Mouse (Mus musculus) cortical plate, adult 2 months (tissue): ENCODE results near the gene Foxp1. TPM values are rescaled to one million over a fixed set of nuclear protein-coding genes. Genes with fewer than 3 reads are reported as not detected.

ENCODE experiments used
- H3K27ac ChIP-seq: fragments of 200-500 bp; 2 replicates; pipeline ENCODE4 v1.5.1; 2012; ENCODE audit warnings: low read length, control low read depth, inconsistent platforms; ENCODE audit not compliant: insufficient read depth
- H3K4me1 ChIP-seq: fragments of 200-500 bp; 2 replicates; pipeline ENCODE4 v1.6.1; 2011; ENCODE audit warnings: low read length; ENCODE audit not compliant: control insufficient read depth, insufficient read depth
- H3K4me3 ChIP-seq: fragments of 200-500 bp; 2 replicates; pipeline ENCODE4 v1.5.1; 2011; ENCODE audit warnings: mild to moderate bottlenecking, low read length, control low read depth; ENCODE audit not compliant: insufficient read depth
- CTCF ChIP-seq: fragments of 200-500 bp; IDR thresholded peaks from 2 replicates; pipeline ENCODE4 v1.5.1; 2011; ENCODE audit warnings: mild to moderate bottlenecking, control low read depth, low read length; ENCODE audit not compliant: insufficient read depth; ENCODE audit errors: extremely low read depth
- POLR2A ChIP-seq: fragments of 200-500 bp; IDR thresholded peaks from 2 replicates; pipeline ENCODE4 v1.6.1; 2011; ENCODE audit warnings: mild to moderate bottlenecking, low read length, control low read depth; ENCODE audit not compliant: insufficient read depth; ENCODE audit errors: extremely low read depth
- polyA plus RNA-seq: library from polyadenylated mRNA; depleted of rRNA; stranded (reverse); fragments of >200 nt; gene quantifications from 2 replicates; pipeline ENCODE4 v1.2.3, GENCODE M21; 2012

Foxp1 gene
- polyA plus RNA-seq, 1 experiment, result 99.2 TPM

DNA sequence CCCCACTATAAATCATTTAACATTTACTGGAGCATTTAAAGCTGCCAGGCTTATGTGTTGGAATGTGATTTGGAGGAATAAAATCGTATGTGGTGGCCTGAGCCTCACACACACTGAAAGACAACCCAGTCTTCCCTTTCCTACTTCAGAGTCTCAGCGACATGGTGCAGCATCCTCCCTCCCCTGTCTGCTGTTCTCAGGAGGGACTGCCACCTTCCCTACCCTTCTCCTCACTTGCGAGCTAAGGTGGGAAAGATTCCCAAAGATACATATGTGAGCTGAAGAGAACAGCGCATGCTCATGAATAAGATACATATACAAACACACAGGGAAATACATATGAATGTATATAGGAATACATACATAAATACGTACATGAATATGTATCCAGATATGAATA is 189.4 kb downstream of the Foxp1 start:
- no peak overlapping the region for H3K27ac ChIP-seq
- TF ChIP-seq CTCF (no peak), POLR2A (no peak)
- H3K4me3 ChIP-seq, result no peak overlapping the region
- H3K4me1 ChIP-seq, result no peaks in the 10 kb centered on the region

DNA sequence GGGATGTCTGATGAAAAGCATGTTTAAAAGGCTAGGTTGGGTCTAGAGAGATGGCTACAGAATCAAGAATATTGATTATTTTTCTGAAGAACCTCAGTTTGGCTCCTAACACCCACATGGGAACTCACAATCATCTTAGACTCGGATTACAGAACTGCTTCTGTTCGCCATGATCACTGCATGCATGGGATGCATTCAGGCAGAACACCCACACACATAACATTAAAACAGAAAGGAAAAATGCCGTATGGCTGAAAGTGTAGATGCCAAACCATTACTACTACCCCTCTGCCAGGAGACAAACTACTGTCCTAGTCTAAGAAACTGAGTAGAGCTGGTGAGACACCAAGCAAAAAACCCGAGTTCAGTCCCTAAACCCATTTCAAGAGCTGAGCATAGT is 192.4 kb downstream of the Foxp1 start:
- Histone ChIP-seq H3K27ac (no peak overlapping the region), H3K4me3 (no peak overlapping the region), H3K4me1 (no peaks in the 10 kb centered on the region)
- no peak for TF ChIP-seq POLR2A
- TF ChIP-seq CTCF, result no peak

DNA sequence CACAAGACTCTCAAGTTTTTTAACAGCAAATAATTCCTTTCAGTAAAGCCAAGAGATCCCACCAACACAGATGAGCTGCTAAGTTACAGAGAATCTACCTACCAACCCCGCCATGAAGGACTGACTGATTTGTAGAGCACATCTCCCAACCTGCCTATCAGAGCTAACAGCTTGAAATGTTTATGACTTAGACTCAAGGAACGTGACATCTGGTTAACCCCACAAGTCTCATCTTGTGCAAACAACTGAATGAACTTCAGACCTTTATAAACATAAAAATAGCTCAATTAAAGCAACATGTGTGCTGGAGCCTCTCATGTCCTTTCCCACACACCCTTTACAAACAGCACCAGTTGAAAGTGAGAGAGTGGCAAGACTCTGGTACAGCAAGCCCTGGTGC is 193.9 kb downstream of the Foxp1 start:
- Histone ChIP-seq H3K27ac (no peak overlapping the region), H3K4me3 (no peak overlapping the region), H3K4me1 (no peaks in the 10 kb centered on the region)
- TF ChIP-seq POLR2A, result no peak
- no peak for TF ChIP-seq CTCF

DNA sequence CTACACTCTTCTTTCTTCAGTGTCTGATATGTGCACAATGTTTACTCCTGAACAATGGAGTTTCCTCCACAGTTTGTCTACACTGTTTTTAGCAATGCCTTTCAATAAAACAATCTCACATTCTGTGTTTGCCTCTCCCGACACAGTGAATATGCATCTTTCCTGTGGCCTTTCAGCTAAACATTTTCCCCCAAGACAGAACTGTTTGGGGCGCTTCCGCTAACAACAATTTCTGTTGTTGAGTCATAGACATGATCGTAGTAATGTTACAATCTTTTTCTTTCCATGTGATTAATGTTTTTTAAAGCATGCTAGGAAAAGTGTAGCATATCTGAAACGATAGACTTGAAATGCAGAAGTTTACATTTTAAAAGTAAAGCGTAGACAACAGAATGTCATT is 194.4 kb downstream of the Foxp1 start:
- Histone ChIP-seq H3K27ac (no peak overlapping the region), H3K4me1 (no peaks in the 10 kb centered on the region)
- TF ChIP-seq CTCF, result no peak
- no peak for TF ChIP-seq POLR2A

DNA sequence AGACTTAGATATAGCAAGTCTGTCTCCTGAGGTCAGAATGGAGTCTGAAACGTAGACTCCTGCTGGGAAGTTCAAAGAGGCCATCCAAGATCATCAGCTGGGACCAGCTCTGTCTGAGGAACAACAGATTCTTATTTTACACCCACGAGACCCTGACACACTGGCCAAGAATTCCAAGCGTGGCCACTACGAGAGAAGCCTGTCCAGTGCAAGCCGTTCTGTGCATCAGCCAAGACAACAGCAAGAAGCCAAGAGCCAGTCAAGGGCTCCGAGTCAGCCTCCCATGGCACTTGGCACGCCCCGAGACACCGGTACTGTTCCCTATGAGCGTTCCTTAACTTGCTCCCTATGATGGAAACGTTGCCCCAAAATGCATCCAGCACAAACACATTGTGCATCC is 194.8 kb downstream of the Foxp1 start:
- Histone ChIP-seq H3K27ac (no peak overlapping the region), H3K4me1 (no peaks in the 10 kb centered on the region), H3K4me3 (no peak overlapping the region)
- TF ChIP-seq POLR2A (no peak), CTCF (no peak)

More for the DNA sequence above, 194.4 kb downstream of the Foxp1 start:
- H3K4me3 ChIP-seq, result no peak overlapping the region

DNA sequence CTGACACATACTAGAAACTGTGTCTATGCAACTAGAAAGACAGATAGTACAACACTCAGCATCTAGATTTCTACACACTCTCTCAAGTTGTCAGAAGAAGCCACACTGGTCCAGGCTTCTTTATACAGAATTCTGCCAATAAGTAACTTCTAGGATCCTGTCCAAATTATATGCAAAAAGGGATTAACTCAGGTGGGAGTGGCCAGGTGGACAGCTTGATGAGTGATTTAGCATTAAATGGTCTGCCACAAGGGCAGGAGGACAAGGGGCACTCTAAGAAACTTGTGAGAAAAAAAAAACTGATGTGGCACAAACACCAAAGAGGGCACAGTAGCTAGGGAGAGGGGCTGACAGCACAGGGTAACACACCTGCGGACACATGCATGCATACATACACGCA is 196.6 kb downstream of the Foxp1 start:
- TF ChIP-seq POLR2A, result no peak
- no peak for TF ChIP-seq CTCF

DNA sequence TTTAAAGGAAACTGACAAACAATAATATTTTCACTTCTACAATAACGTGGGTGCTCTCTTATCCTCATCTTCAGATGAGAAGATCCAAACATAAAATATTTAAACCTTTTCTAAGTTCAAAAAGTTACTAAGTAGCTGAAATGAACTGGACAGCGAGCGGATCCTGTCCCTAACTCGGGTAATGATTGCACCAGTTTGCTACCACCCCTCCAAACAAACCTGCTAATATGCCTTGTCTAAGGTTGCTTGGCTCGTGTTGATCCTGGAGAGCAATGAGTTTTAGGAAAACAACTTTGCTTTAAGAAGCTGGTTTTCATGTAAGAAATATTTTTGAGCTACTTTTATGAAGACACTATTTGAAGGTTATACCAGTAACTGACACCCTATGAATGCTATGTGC is 197.1 kb downstream of the Foxp1 start:
- 0 out of 2 replicates have a peak, but pooled peaks cover 1% of the 10 kb centered on the region for H3K4me1 ChIP-seq
- TF ChIP-seq CTCF (no peak), POLR2A (no peak)
- H3K27ac ChIP-seq, result no peak overlapping the region
- no peak overlapping the region for H3K4me3 ChIP-seq

More for the DNA sequence above, 196.6 kb downstream of the Foxp1 start:
- Histone ChIP-seq H3K4me1 (0 out of 2 replicates have a peak, but pooled peaks cover 1% of the 10 kb centered on the region), H3K27ac (no peak overlapping the region), H3K4me3 (no peak overlapping the region)

DNA sequence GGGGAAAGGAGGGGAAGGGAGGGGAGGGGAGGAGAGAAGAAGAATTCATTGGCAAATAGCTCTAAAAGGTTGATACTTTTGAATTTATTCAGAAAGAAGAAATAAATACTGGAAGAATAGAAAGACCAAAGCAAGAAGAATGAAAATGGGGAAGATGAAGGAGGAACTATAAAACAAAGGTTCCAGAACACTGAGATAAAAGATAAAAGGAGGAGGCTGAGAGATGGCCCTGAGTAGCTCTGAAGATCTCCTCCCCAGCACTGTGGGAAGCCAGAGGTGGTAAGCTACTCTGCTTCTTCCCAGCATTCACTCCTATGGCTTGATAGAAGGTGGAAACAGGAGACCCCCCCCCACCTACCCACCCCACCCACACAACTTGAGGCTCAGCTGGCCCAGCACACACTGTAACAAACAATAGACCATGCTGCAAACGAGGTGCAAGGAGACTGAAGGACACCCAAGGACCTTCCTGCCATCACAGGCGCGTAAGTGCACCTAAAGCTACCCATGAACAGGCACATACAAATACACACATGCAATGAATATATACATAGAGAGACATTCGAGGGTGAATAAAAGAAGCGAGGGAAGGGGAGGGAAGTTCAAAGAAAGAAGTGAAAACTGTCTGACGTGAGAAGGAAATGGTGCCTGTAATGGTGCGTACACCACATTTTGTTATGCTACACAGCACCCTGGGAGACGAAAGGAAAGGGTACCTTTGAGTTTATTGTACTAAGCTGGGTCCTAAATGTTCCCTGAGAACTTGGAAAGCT is 200.2 kb downstream of the Foxp1 start:
- H3K27ac ChIP-seq, result no peak overlapping the region
- no peak overlapping the region for H3K4me3 ChIP-seq
- 0 out of 2 replicates have a peak, but pooled peaks cover 1% of the 10 kb centered on the region for H3K4me1 ChIP-seq
- no peak for TF ChIP-seq POLR2A
- TF ChIP-seq CTCF, result no peak

DNA sequence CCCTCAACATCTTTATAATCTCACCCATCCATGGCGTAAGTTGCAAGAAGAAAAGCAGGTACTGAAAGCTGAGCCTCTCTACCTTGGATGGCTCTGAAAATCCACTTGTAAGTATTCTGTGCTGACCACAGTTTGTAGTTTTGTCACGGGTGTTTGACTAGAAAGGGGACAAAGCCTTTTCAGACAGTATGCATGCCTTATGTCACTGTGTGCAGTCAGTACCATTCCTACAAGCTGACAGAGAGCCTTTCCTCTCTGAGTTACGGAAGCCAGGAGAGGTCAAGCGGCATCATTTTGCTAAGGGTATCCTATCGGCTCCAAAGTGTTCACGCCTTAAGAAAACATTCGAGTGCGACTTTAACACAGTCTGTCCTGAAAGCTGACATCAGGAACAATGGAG is 202.1 kb downstream of the Foxp1 start:
- no peak for TF ChIP-seq CTCF
- no peak for TF ChIP-seq POLR2A
- Histone ChIP-seq H3K27ac (no peak overlapping the region), H3K4me1 (0 out of 2 replicates have a peak, but pooled peaks cover 1% of the 10 kb centered on the region), H3K4me3 (no peak overlapping the region)
